Mouse (Mus musculus): ENCODE measurements at regions not wholly inside any gene's neighbourhood (a gene's known extent, or its start where the extent isn't known, plus 50 kb on each side); places are given as distances from the start of the nearest gene placed in this dataset.

- no peak for DNase-seq
Measured at GRCm38 (mm10) chr3:140233144-140233543, 979.0 kb downstream of the Pdha2 start.

DNA sequence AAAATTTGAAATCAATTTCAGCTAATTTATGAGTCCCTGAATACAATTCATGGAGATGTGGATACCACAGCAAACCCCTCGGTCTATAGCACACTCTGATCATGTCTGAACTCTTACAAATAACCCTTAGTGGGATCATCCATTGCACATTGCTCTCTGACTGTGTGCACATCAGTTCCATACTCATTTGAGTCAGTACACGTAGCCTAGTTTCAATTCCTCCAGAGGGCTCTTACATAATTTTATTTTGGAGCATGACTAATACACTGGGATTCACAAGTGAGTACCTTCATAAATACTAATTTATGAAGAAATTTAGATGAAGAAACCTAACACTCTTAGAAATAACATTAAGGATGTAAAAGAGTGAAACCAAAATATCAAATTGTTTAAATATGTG lies 978.3 kb downstream of the Pdha2 start:
- DNase-seq: no peak

DNA sequence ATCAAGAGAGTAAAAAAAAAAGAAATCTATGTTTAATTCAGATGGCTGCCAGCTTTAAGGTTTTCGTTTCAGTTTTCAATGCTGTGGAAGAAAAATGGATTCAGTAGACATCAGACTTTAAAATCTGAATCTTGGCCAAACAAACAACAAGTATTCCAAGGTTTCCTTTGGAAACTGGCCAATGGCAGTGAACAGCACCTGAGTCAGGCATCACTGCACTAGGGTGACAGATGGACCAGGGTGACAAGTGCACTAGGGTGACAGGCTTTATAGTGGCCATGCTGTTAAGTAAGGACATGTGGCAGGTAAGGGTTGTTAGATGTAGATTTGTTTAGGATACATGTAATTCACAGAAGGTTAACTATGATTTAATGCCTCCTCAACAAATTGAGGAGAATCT lies 972.9 kb downstream of the Pdha2 start:
- no peak for DNase-seq
